In the genomic region with DNA sequence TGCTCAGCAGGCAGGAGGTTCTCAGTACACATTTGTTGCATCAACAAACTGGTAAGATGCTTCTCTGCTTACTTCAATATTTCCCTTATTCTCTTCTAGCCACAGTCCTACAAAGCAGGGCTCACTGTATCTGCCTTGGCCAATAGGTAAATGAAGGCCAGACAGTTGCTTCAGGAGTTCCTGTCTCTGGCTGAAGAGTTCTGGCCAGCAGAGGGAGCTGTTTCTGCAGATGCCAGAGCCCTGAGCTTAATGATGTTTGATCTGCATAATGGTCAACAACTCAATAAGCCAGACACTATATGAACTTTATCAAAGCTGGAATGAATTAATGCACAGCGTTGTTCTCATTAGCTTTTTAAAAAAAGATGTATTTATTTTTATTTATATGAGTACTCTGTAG, we compare ENCODE assay signal across 9 mouse cellular contexts. TPM values are rescaled to one million over a fixed set of nuclear protein-coding genes. Genes with fewer than 3 reads are reported as not detected.
DNase-seq lines count a peak whose midpoint lies in the region; ATAC-seq lines count a peak whose summit lies in the region.
"Had no signal": no experiment of that assay in that cellular context is flagged by ENCODE, and none has a peak within 500 bp of the region (broad histone marks: within the 10 kb centered on the region; RNA-seq: fewer than 3 reads in every experiment).

No protein-coding gene starts in this region.

- no peaks in the 10 kb centered on the region for H3K36me3 ChIP-seq in heart, embryonic 11.5 days (ENCODE audit: control insufficient read depth, insufficient read depth, low read length)
- H3K36me3 ChIP-seq: liver, embryonic 15.5 days had no signal

- H3K27ac ChIP-seq in heart, embryonic 11.5 days (ENCODE audit: low read depth, low read length): no peak overlapping the region
- H3K27ac ChIP-seq: liver, embryonic 15.5 days had no signal

- WGBS in heart, embryonic 11.5 days (ENCODE audit: insufficient replicate concordance): 36% methylated on average over 1 of the region's 1 CpGs

- no peak for ATAC-seq in heart, embryonic 11.5 days (replicated peaks; ENCODE audit: insufficient number of reproducible peaks, low FRiP score, low TSS enrichment)
- peak; percentile 47 for ATAC-seq in granulocyte monocyte progenitor cell, adult 5-6 weeks (replicated peaks; ENCODE audit: poor library complexity, severe bottlenecking)

- H3K4me2 ChIP-seq in heart, embryonic 11.5 days: no peak overlapping the region
- H3K4me2 ChIP-seq: liver, embryonic 15.5 days had no signal

- no peaks in the 10 kb centered on the region for H3K27me3 ChIP-seq in heart, embryonic 11.5 days (ENCODE audit: control insufficient read depth, insufficient read depth, low read length)
- H3K27me3 ChIP-seq: liver, embryonic 15.5 days had no signal

- no peak overlapping the region for H3K9ac ChIP-seq in heart, embryonic 11.5 days (ENCODE audit: low read depth, low read length)
- H3K9ac ChIP-seq: liver, embryonic 15.5 days had no signal

- DNase-seq in heart, adult 18-20 months: peak; percentile 84 to 91
- DNase-seq in ES-CJ7 (ENCODE audit: low read depth, low spot score): peak; percentile 72
- DNase-seq in cerebellum, adult 18-20 months: peak; percentile 69 to 70
- peak; percentile 40 to 84 for DNase-seq in layer of hippocampus, postnatal 25 days (ENCODE audit: extremely low spot score in 1 of 2, low spot score in 1 of 2)
- DNase-seq in mesoderm, embryonic 11.5 days (ENCODE audit: low read depth, low spot score): peak; percentile 70
- peak; percentile 73 to 89 for DNase-seq in spleen, postnatal 4 days (ENCODE audit: low spot score in 2 of 2)

- peaks cover 25% of the 10 kb centered on the region for H3K4me1 ChIP-seq in heart, embryonic 11.5 days (ENCODE audit: control insufficient read depth, insufficient read depth, low read length)

- H3K4me3 ChIP-seq in heart, embryonic 11.5 days (ENCODE audit: low read depth, low read length): no peak overlapping the region
- H3K4me3 ChIP-seq: liver, embryonic 15.5 days had no signal

- H3K9me3 ChIP-seq in heart, embryonic 11.5 days (replicated peaks; ENCODE audit: control insufficient read depth, low read length): no peaks in the 10 kb centered on the region
- H3K9me3 ChIP-seq: liver, embryonic 15.5 days had no signal

RNA-seq across cellular contexts. Expression of gene Zfp422, which starts 3.3 kb away (rescaled TPM):
- total RNA-seq in heart, adult 18-20 months (2021): 10 to 100 TPM; 16.1 to 19.7 TPM
- 104 and 106 TPM in 2 replicates for polyA plus RNA-seq in heart, embryonic 11.5 days (2014; fragmentation: Nextera tagmentation; extraction: Ambion mirVana)
- 110 and 113 TPM in 2 replicates for total RNA-seq in granulocyte monocyte progenitor cell, adult 5-6 weeks (2014; fragmentation: Nextera tagmentation)
- total RNA-seq in granulocyte monocyte progenitor cell, adult 5-6 weeks (2017): 68.6 and 72.0 TPM in 2 replicates
- total RNA-seq in layer of hippocampus, postnatal 25 days (2021): 10 to 100 TPM; 21.9 to 24.4 TPM

RNA-seq across cellular contexts. Expression of gene Depp1, which starts 18.3 kb away (rescaled TPM):
- total RNA-seq in heart, adult 18-20 months (2021): 10 to 100 TPM; 84.2 to 90.4 TPM
- polyA plus RNA-seq in heart, embryonic 11.5 days (2014; fragmentation: Nextera tagmentation; extraction: Ambion mirVana): 4.1 and 5.9 TPM in 2 replicates
- not detected in 2 replicates for total RNA-seq in granulocyte monocyte progenitor cell, adult 5-6 weeks (2014; fragmentation: Nextera tagmentation)
- not detected in 2 replicates for total RNA-seq in granulocyte monocyte progenitor cell, adult 5-6 weeks (2017)
- 1 to 10 TPM; 1.1 to 2.9 TPM for total RNA-seq in layer of hippocampus, postnatal 25 days (2021)

RNA-seq across cellular contexts. Expression of gene Rassf4, which starts 41.6 kb away (rescaled TPM):
- total RNA-seq in heart, adult 18-20 months (2021): 1 to 10 TPM; 4.3 to 6.1 TPM
- polyA plus RNA-seq in heart, embryonic 11.5 days (2014; fragmentation: Nextera tagmentation; extraction: Ambion mirVana): 5.7 and 6.9 TPM in 2 replicates
- 78.9 and 79.9 TPM in 2 replicates for total RNA-seq in granulocyte monocyte progenitor cell, adult 5-6 weeks (2014; fragmentation: Nextera tagmentation)
- total RNA-seq in granulocyte monocyte progenitor cell, adult 5-6 weeks (2017): 41.0 and 46.8 TPM in 2 replicates
- 1 to 10 TPM; 2.2 to 2.8 TPM for total RNA-seq in layer of hippocampus, postnatal 25 days (2021)

RNA-seq across cellular contexts. Expression of gene Olfr215, which starts 48.1 kb away (rescaled TPM):
- total RNA-seq in heart, adult 18-20 months (2021): not detected
- polyA plus RNA-seq in heart, embryonic 11.5 days (2014; fragmentation: Nextera tagmentation; extraction: Ambion mirVana): not detected in 2 replicates
- not detected in 2 replicates for total RNA-seq in granulocyte monocyte progenitor cell, adult 5-6 weeks (2014; fragmentation: Nextera tagmentation)
- total RNA-seq in granulocyte monocyte progenitor cell, adult 5-6 weeks (2017): not detected in 2 replicates
- not detected for total RNA-seq in layer of hippocampus, postnatal 25 days (2021)
- polyA plus RNA-seq: liver, embryonic 15.5 days had no signal

Comparison
In these comparisons a context has a peak if more than half of its experiments do, and no peak if none do; other contexts are left out.
1. RNA of gene Depp1, which starts 18.3 kb away (total RNA-seq): 84.2 to 90.4 TPM in heart, adult 18-20 months; 1.1 to 2.9 TPM in layer of hippocampus, postnatal 25 days and not detected in granulocyte monocyte progenitor cell, adult 5-6 weeks; every median in the first group is over 10 times any median in the second.
2. RNA of gene Rassf4, which starts 41.6 kb away (total RNA-seq): 41.0 to 79.9 TPM in granulocyte monocyte progenitor cell, adult 5-6 weeks; 4.3 to 6.1 TPM in heart, adult 18-20 months and 2.2 to 2.8 TPM in layer of hippocampus, postnatal 25 days; every median in the first group is over 4 times any median in the second.
3. Peak in every context shown above with its lines, with median percentiles within 50 percentile points of each other: DNase-seq.